ENCODE assay signal across 32 mouse cellular contexts in the genomic region with DNA sequence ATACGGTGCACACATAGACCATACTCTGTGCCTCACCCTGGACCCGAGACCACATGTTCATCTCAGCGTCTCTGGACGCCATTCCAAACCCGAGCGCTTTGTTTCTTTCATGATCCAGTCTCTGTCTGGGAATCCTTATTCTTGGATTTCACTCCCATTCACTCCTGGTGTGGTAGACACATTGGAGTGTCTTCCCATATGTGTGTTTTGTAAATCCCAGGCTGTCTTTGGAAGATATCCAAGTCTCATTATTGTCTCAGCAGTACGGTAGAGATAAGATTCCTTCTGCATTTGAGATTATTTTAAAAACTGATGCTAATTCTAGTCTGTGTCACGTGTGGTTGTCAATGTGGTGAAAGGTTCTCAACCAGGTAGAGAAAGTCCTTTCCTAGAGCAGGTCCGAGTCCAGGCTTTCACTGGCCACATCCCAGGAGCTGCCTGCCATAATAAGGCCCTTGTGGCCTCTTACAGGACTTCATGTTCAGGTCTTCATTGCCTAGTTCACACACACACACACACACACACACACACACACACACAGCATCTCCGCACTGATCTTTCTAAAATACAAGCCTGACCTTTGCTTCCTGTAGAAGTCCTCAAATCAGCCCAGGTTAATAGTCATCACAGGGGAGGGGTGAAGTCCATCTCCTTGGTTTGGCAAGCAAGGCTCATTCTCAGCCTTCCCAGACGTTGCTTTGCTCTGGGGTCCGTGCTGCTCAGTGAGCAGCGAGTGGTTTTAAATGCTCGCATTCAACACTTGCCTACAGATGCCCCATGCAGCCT.
DNase-seq lines count a peak whose midpoint lies in the region; ATAC-seq and TF ChIP-seq lines count a peak whose summit lies in the region.
"Had no signal": no experiment of that assay in that cellular context is flagged by ENCODE, and none has a peak within 500 bp of the region (broad histone marks: within the 10 kb centered on the region; RNA-seq: fewer than 3 reads in every experiment).

No protein-coding gene starts in this region.

- 75% methylated on average over 14 of the region's 14 CpGs for WGBS in forebrain, embryonic 15.5 days
- WGBS in forebrain, embryonic 12.5 days, result 93% methylated on average over 14 of the region's 14 CpGs
- 78% methylated on average over 14 of the region's 14 CpGs for WGBS in kidney, adult 2 months
- 91% methylated on average over 14 of the region's 14 CpGs for WGBS in kidney, embryonic 16.5 days
- WGBS in forebrain, postnatal 0 days, result 76% methylated on average over 14 of the region's 14 CpGs

- no peaks in the 10 kb centered on the region for H3K9me3 ChIP-seq in forebrain, embryonic 15.5 days
- H3K9me3 ChIP-seq in forebrain, embryonic 12.5 days, result no peaks in the 10 kb centered on the region
- no peaks in the 10 kb centered on the region for H3K9me3 ChIP-seq in kidney, embryonic 16.5 days (ENCODE audit: low read length)
- no peaks in the 10 kb centered on the region for H3K9me3 ChIP-seq in forebrain, postnatal 0 days (ENCODE audit: low read length)
- H3K9me3 ChIP-seq: embryonic facial prominence, embryonic 12.5 days; hindbrain, embryonic 13.5 days; liver, embryonic 12.5 days; neural tube, embryonic 12.5 days had no signal

- peak; percentile 87 for DNase-seq in kidney, adult 2 months
- peak; percentile 33 for DNase-seq in forebrain, postnatal 0 days
- DNase-seq in kidney, postnatal 36 days, result peak; percentile 73 to 83
- no peak for DNase-seq in testis, postnatal 10 days (ENCODE audit: low spot score)
- DNase-seq in layer of hippocampus, adult 11-12 months (ENCODE audit: low spot score), result no peak
- DNase-seq: adrenal gland, adult 2 months; adrenal gland, postnatal 36 days; cerebellum, adult 11 months; cerebellum, adult 9-10 months; cerebellum, postnatal 36 days; embryo, embryonic 11 days; gastrocnemius, postnatal 14 days; heart, postnatal 4 days; liver, postnatal 0 days; lung, postnatal 36 days; right cerebral cortex, adult 18-20 months; spleen, adult 18-20 months; thymus, adult 18-20 months; thymus, postnatal 25 days had no signal

- TF ChIP-seq POLR2A in kidney, adult 2 months (IDR thresholded peaks at IDR 0.05; ENCODE audit: low read depth, low read length), result no peak

- H3K27me3 ChIP-seq in forebrain, embryonic 15.5 days, result no peaks in the 10 kb centered on the region
- no peaks in the 10 kb centered on the region for H3K27me3 ChIP-seq in forebrain, embryonic 12.5 days
- no peaks in the 10 kb centered on the region for H3K27me3 ChIP-seq in kidney, adult 2 months (replicated peaks; ENCODE audit: control insufficient read depth, insufficient read depth, low read length)
- no peaks in the 10 kb centered on the region for H3K27me3 ChIP-seq in kidney, embryonic 16.5 days (ENCODE audit: insufficient read depth, low read length)
- no peaks in the 10 kb centered on the region for H3K27me3 ChIP-seq in forebrain, postnatal 0 days (ENCODE audit: insufficient read depth, low read length)
- H3K27me3 ChIP-seq: embryonic facial prominence, embryonic 12.5 days; hindbrain, embryonic 13.5 days; liver, embryonic 12.5 days; neural tube, embryonic 12.5 days had no signal

- 0 out of 2 replicates have a peak, but pooled peaks cover 4% of the 10 kb centered on the region for H3K4me1 ChIP-seq in forebrain, embryonic 15.5 days
- H3K4me1 ChIP-seq in forebrain, embryonic 12.5 days, result no peaks in the 10 kb centered on the region
- peaks cover 2% of the 10 kb centered on the region; the same call in 1 of the 2 replicates for H3K4me1 ChIP-seq in kidney, adult 2 months (ENCODE audit: control insufficient read depth, insufficient read depth, low read length)
- H3K4me1 ChIP-seq in kidney, embryonic 16.5 days (ENCODE audit: insufficient read depth, low read length), result no peaks in the 10 kb centered on the region
- no peaks in the 10 kb centered on the region for H3K4me1 ChIP-seq in forebrain, postnatal 0 days (ENCODE audit: insufficient read depth)
- H3K4me1 ChIP-seq: embryonic facial prominence, embryonic 12.5 days; hindbrain, embryonic 13.5 days; liver, embryonic 12.5 days; neural tube, embryonic 12.5 days had no signal

- ATAC-seq in forebrain, embryonic 15.5 days (replicated peaks), result peak; percentile 64; the same call in 1 of the 2 replicates
- ATAC-seq in forebrain, embryonic 12.5 days (ENCODE audit: low FRiP score), result no peak
- ATAC-seq in kidney, embryonic 16.5 days (ENCODE audit: low FRiP score, low TSS enrichment), result no peak
- ATAC-seq in forebrain, postnatal 0 days, result peak; percentile 53; the same call in 1 of the 2 replicates
- ATAC-seq: intestine, embryonic 16.5 days; liver, embryonic 12.5 days; liver, postnatal 0 days; midbrain, embryonic 16.5 days had no signal

- no peak overlapping the region for H3K4me2 ChIP-seq in forebrain, embryonic 15.5 days (replicated peaks)
- H3K4me2 ChIP-seq in forebrain, embryonic 12.5 days, result no peak overlapping the region
- no peak overlapping the region for H3K4me2 ChIP-seq in kidney, embryonic 16.5 days (replicated peaks; ENCODE audit: low read depth, low read length)
- H3K4me2 ChIP-seq in forebrain, postnatal 0 days (ENCODE audit: low read depth), result no peak overlapping the region
- H3K4me2 ChIP-seq: embryonic facial prominence, embryonic 12.5 days; heart, embryonic 11.5 days; hindbrain, embryonic 13.5 days; liver, embryonic 12.5 days; midbrain, embryonic 11.5 days; neural tube, embryonic 12.5 days had no signal

- H3K27ac ChIP-seq in forebrain, embryonic 15.5 days (replicated peaks), result no peak overlapping the region
- no peak overlapping the region for H3K27ac ChIP-seq in forebrain, embryonic 12.5 days
- H3K27ac ChIP-seq in kidney, adult 2 months (ENCODE audit: insufficient read depth, low read depth, low read length), result no peak overlapping the region
- H3K27ac ChIP-seq in kidney, embryonic 16.5 days (ENCODE audit: low read length), result no peak overlapping the region
- no peak overlapping the region for H3K27ac ChIP-seq in forebrain, postnatal 0 days (ENCODE audit: low read depth, low read length)
- H3K27ac ChIP-seq: embryonic facial prominence, embryonic 12.5 days; hindbrain, embryonic 13.5 days; layer of hippocampus, adult 2 months; liver, embryonic 12.5 days; neural tube, embryonic 12.5 days had no signal

- no peak overlapping the region for H3K4me3 ChIP-seq in forebrain, embryonic 15.5 days
- H3K4me3 ChIP-seq in forebrain, embryonic 12.5 days (replicated peaks), result no peak overlapping the region
- no peak overlapping the region for H3K4me3 ChIP-seq in kidney, adult 2 months (ENCODE audit: insufficient read depth, low read depth, low read length)
- H3K4me3 ChIP-seq in kidney, embryonic 16.5 days (ENCODE audit: low read length), result no peak overlapping the region
- H3K4me3 ChIP-seq in forebrain, postnatal 0 days (ENCODE audit: low read depth, low read length), result no peak overlapping the region
- H3K4me3 ChIP-seq: embryonic facial prominence, embryonic 12.5 days; hindbrain, embryonic 13.5 days; layer of hippocampus, adult 2 months; liver, embryonic 12.5 days; myocyte; neural tube, embryonic 12.5 days had no signal

- TF ChIP-seq CTCF in kidney, adult 2 months (conservative IDR thresholded peaks at IDR 0.05; ENCODE audit: insufficient read depth, insufficient read length, low read depth, low read length), result no peak
- no peak for TF ChIP-seq CTCF in forebrain, postnatal 0 days (IDR thresholded peaks at IDR 0.05; ENCODE audit: low read depth)

- H3K9ac ChIP-seq in forebrain, embryonic 15.5 days (replicated peaks), result no peak overlapping the region
- no peak overlapping the region for H3K9ac ChIP-seq in forebrain, embryonic 12.5 days
- no peak overlapping the region for H3K9ac ChIP-seq in kidney, embryonic 16.5 days (replicated peaks; ENCODE audit: low read length)
- no peak overlapping the region for H3K9ac ChIP-seq in forebrain, postnatal 0 days
- H3K9ac ChIP-seq: embryonic facial prominence, embryonic 12.5 days; hindbrain, embryonic 13.5 days; liver, embryonic 12.5 days; liver, postnatal 0 days; neural tube, embryonic 12.5 days had no signal

- H3K36me3 ChIP-seq in forebrain, embryonic 15.5 days, result no peaks in the 10 kb centered on the region
- no peaks in the 10 kb centered on the region for H3K36me3 ChIP-seq in forebrain, embryonic 12.5 days (replicated peaks)
- H3K36me3 ChIP-seq in kidney, adult 2 months (ENCODE audit: control insufficient read depth, insufficient read depth, low read length), result peaks cover 1% of the 10 kb centered on the region; the same call in 1 of the 2 replicates
- 0 out of 2 replicates have a peak, but pooled peaks cover 6% of the 10 kb centered on the region for H3K36me3 ChIP-seq in kidney, embryonic 16.5 days (ENCODE audit: insufficient read depth, low read length)
- H3K36me3 ChIP-seq in forebrain, postnatal 0 days (ENCODE audit: insufficient read depth), result no peaks in the 10 kb centered on the region
- H3K36me3 ChIP-seq: embryonic facial prominence, embryonic 12.5 days; hindbrain, embryonic 13.5 days; liver, embryonic 12.5 days; neural tube, embryonic 12.5 days had no signal

Comparison
In these comparisons a context has a peak if more than half of its experiments do, and no peak if none do; other contexts are left out.
1. ATAC-seq: peak in forebrain, embryonic 15.5 days (single experiment) and forebrain, postnatal 0 days (single experiment); none in forebrain, embryonic 12.5 days (single experiment) and kidney, embryonic 16.5 days (single experiment).
2. DNase-seq: peak in kidney, adult 2 months (single experiment), forebrain, postnatal 0 days (single experiment) and kidney, postnatal 36 days (2 of 2); none in testis, postnatal 10 days (single experiment) and layer of hippocampus, adult 11-12 months (single experiment).